Mouse (Mus musculus) limb, embryonic 10.5 days (tissue): ENCODE results near the gene Ugt1a7c. TPM values are rescaled to one million over a fixed set of nuclear protein-coding genes. Genes with fewer than 3 reads are reported as not detected.

Experiments used
- DNase-seq: peaks from one replicate; pipeline ENCODE4 v3.0.0-alpha.2; 2017; ENCODE audit warnings: low spot score
- H3K27ac ChIP-seq: fragments of 300-500 bp; sonication (generic); 2 replicates; pipeline ENCODE4 v1.5.1; 2016; ENCODE audit warnings: mild to moderate bottlenecking
- H3K27me3 ChIP-seq: fragments of 300-500 bp; sonication (generic); 2 replicates; pipeline ENCODE4 v1.6.1; 2016; ENCODE audit warnings: low read depth, mild to moderate bottlenecking; ENCODE audit not compliant: poor library complexity, severe bottlenecking
- H3K36me3 ChIP-seq: fragments of 300-500 bp; sonication (generic); 2 replicates; pipeline ENCODE4 v1.6.1; 2016; ENCODE audit warnings: mild to moderate bottlenecking, moderate library complexity
- H3K4me1 ChIP-seq: fragments of 300-500 bp; sonication (generic); 2 replicates; pipeline ENCODE4 v1.6.1; 2016
- H3K4me3 ChIP-seq: fragments of 300-500 bp; sonication (generic); 2 replicates; pipeline ENCODE4 v1.5.1; 2016; ENCODE audit warnings: mild to moderate bottlenecking, moderate library complexity
- H3K9me3 ChIP-seq: fragments of 300-500 bp; sonication (generic); replicated peaks from 2 replicates; pipeline ENCODE4 v1.6.1; 2016; ENCODE audit warnings: mild to moderate bottlenecking
- WGBS: fragments of 180-500 bp; shearing (Covaris S2); methylation state at CpG from one replicate; pipeline ENCODE4 v1.1.7; 2016; 5-methylcytosine and 5-hydroxymethylcytosine counted together
- polyA plus RNA-seq: library from polyadenylated mRNA; unstranded; fragments of >200 nt; fragmentation: Nextera tagmentation; extraction: Ambion mirVana; gene quantifications from 2 replicates; pipeline ENCODE4 v1.2.1, GENCODE M21; 2016

The Ugt1a7c gene
- polyA plus RNA-seq, 1 experiment from 2014 or later, result 0.61 TPM

GRCm38 (mm10) chr1:88246386-88246785 is 151.5 kb downstream of the Ugt1a7c start:
- no peak for DNase-seq
- no peaks in the 10 kb centered on the region for H3K27me3 ChIP-seq
- H3K4me3 ChIP-seq, result no peak overlapping the region
- no peaks in the 10 kb centered on the region for H3K36me3 ChIP-seq
- WGBS, result 55% methylated on average over 6 of the region's 6 CpGs
- no peak overlapping the region for H3K27ac ChIP-seq
- H3K4me1 ChIP-seq, result no peaks in the 10 kb centered on the region
- H3K9me3 ChIP-seq, result peaks cover 81% of the 10 kb centered on the region

GRCm38 (mm10) chr1:88247660-88248059 is 152.8 kb downstream of the Ugt1a7c start:
- no peaks in the 10 kb centered on the region for H3K36me3 ChIP-seq
- no peaks in the 10 kb centered on the region for H3K27me3 ChIP-seq
- H3K4me3 ChIP-seq, result no peak overlapping the region
- no peak overlapping the region for H3K27ac ChIP-seq
- H3K9me3 ChIP-seq, result peaks cover 78% of the 10 kb centered on the region
- H3K4me1 ChIP-seq, result no peaks in the 10 kb centered on the region
- WGBS, result 44% methylated on average over 2 of the region's 2 CpGs
- no peak for DNase-seq

GRCm38 (mm10) chr1:88248658-88249057 is 153.8 kb downstream of the Ugt1a7c start:
- Histone ChIP-seq H3K27me3 (no peaks in the 10 kb centered on the region), H3K4me3 (no peak overlapping the region), H3K9me3 (peaks cover 81% of the 10 kb centered on the region), H3K27ac (no peak overlapping the region), H3K4me1 (no peaks in the 10 kb centered on the region), H3K36me3 (no peaks in the 10 kb centered on the region)
- no peak for DNase-seq
- 76% methylated on average over 4 of the region's 4 CpGs for WGBS

- Histone ChIP-seq H3K27ac (no peak overlapping the region), H3K9me3 (peaks cover 81% of the 10 kb centered on the region), H3K27me3 (no peaks in the 10 kb centered on the region), H3K4me1 (no peaks in the 10 kb centered on the region), H3K4me3 (no peak overlapping the region), H3K36me3 (no peaks in the 10 kb centered on the region)
- WGBS, result 83% methylated on average over 7 of the region's 7 CpGs
- no peak for DNase-seq
These were observed 154.7 kb downstream of the Ugt1a7c start for GRCm38 (mm10) chr1:88249596-88249995.

- Histone ChIP-seq H3K4me3 (no peak overlapping the region), H3K27me3 (no peaks in the 10 kb centered on the region), H3K4me1 (no peaks in the 10 kb centered on the region), H3K36me3 (no peaks in the 10 kb centered on the region), H3K27ac (no peak overlapping the region), H3K9me3 (peaks cover 81% of the 10 kb centered on the region)
- no peak for DNase-seq
- WGBS, result 84% methylated on average over 5 of the region's 5 CpGs
These were observed 155.2 kb downstream of the Ugt1a7c start for GRCm38 (mm10) chr1:88250023-88250422.

GRCm38 (mm10) chr1:88253106-88253505 is 158.2 kb downstream of the Ugt1a7c start:
- H3K27ac ChIP-seq, result no peak overlapping the region
- no peak overlapping the region for H3K4me3 ChIP-seq
- no peak for DNase-seq
- no peaks in the 10 kb centered on the region for H3K36me3 ChIP-seq
- peaks cover 88% of the 10 kb centered on the region for H3K9me3 ChIP-seq
- WGBS, result 74% methylated on average over 8 of the region's 8 CpGs
- no peaks in the 10 kb centered on the region for H3K4me1 ChIP-seq
- H3K27me3 ChIP-seq, result no peaks in the 10 kb centered on the region

- Histone ChIP-seq H3K27me3 (no peaks in the 10 kb centered on the region), H3K27ac (no peak overlapping the region), H3K4me3 (no peak overlapping the region), H3K9me3 (peaks cover 88% of the 10 kb centered on the region), H3K4me1 (no peaks in the 10 kb centered on the region), H3K36me3 (no peaks in the 10 kb centered on the region)
- DNase-seq, result no peak
- 78% methylated on average over 6 of the region's 6 CpGs for WGBS
These were observed 158.7 kb downstream of the Ugt1a7c start for GRCm38 (mm10) chr1:88253540-88253939.

GRCm38 (mm10) chr1:88254793-88255465 is 160.1 kb downstream of the Ugt1a7c start:
- Histone ChIP-seq H3K9me3 (peaks cover 83% of the 10 kb centered on the region), H3K4me3 (no peak overlapping the region), H3K27ac (no peak overlapping the region), H3K4me1 (no peaks in the 10 kb centered on the region), H3K36me3 (peaks cover 6% of the 10 kb centered on the region), H3K27me3 (no peaks in the 10 kb centered on the region)
- DNase-seq, result no peak
- 91% methylated on average over 12 of the region's 12 CpGs for WGBS

- WGBS, result 54% methylated on average over 2 of the region's 2 CpGs
- Histone ChIP-seq H3K27ac (no peak overlapping the region), H3K4me1 (no peaks in the 10 kb centered on the region), H3K4me3 (no peak overlapping the region), H3K9me3 (peaks cover 79% of the 10 kb centered on the region), H3K36me3 (peaks cover 11% of the 10 kb centered on the region), H3K27me3 (no peaks in the 10 kb centered on the region)
- DNase-seq, result no peak
These were observed 160.6 kb downstream of the Ugt1a7c start for GRCm38 (mm10) chr1:88255466-88255857.

GRCm38 (mm10) chr1:88255989-88256754 is 161.3 kb downstream of the Ugt1a7c start:
- no peak overlapping the region for H3K27ac ChIP-seq
- no peaks in the 10 kb centered on the region for H3K4me1 ChIP-seq
- no peak overlapping the region for H3K4me3 ChIP-seq
- H3K36me3 ChIP-seq, result peaks cover 18% of the 10 kb centered on the region
- no peaks in the 10 kb centered on the region for H3K27me3 ChIP-seq
- DNase-seq, result no peak
- peaks cover 80% of the 10 kb centered on the region for H3K9me3 ChIP-seq
- WGBS, result 82% methylated on average over 13 of the region's 13 CpGs

GRCm38 (mm10) chr1:88256886-88257663 is 162.2 kb downstream of the Ugt1a7c start:
- peaks cover 80% of the 10 kb centered on the region for H3K9me3 ChIP-seq
- H3K27ac ChIP-seq, result no peak overlapping the region
- no peak for DNase-seq
- H3K4me3 ChIP-seq, result no peak overlapping the region
- H3K36me3 ChIP-seq, result peaks cover 27% of the 10 kb centered on the region
- WGBS, result 81% methylated on average over 10 of the region's 10 CpGs
- H3K4me1 ChIP-seq, result no peaks in the 10 kb centered on the region
- no peaks in the 10 kb centered on the region for H3K27me3 ChIP-seq

GRCm38 (mm10) chr1:88257681-88258080 is 162.8 kb downstream of the Ugt1a7c start:
- H3K4me3 ChIP-seq, result no peak overlapping the region
- no peaks in the 10 kb centered on the region for H3K27me3 ChIP-seq
- no peaks in the 10 kb centered on the region for H3K4me1 ChIP-seq
- H3K27ac ChIP-seq, result no peak overlapping the region
- H3K36me3 ChIP-seq, result peaks cover 33% of the 10 kb centered on the region
- 82% methylated on average over 6 of the region's 6 CpGs for WGBS
- no peak for DNase-seq
- H3K9me3 ChIP-seq, result peaks cover 74% of the 10 kb centered on the region

GRCm38 (mm10) chr1:88258361-88258760 is 163.5 kb downstream of the Ugt1a7c start:
- H3K9me3 ChIP-seq, result peaks cover 68% of the 10 kb centered on the region
- no peaks in the 10 kb centered on the region for H3K4me1 ChIP-seq
- H3K4me3 ChIP-seq, result no peak overlapping the region
- 71% methylated on average over 6 of the region's 6 CpGs for WGBS
- H3K36me3 ChIP-seq, result peaks cover 40% of the 10 kb centered on the region
- no peak overlapping the region for H3K27ac ChIP-seq
- DNase-seq, result no peak
- H3K27me3 ChIP-seq, result no peaks in the 10 kb centered on the region
